Mouse (Mus musculus) B cell, adult 2 months (primary cell): ENCODE data around the gene Olfr1393.

Experiments used
- DNase-seq, 2 experiments: peaks; one replicate each; pipeline ENCODE4 v3.0.0; 2022

The Olfr1393 gene

DNA sequence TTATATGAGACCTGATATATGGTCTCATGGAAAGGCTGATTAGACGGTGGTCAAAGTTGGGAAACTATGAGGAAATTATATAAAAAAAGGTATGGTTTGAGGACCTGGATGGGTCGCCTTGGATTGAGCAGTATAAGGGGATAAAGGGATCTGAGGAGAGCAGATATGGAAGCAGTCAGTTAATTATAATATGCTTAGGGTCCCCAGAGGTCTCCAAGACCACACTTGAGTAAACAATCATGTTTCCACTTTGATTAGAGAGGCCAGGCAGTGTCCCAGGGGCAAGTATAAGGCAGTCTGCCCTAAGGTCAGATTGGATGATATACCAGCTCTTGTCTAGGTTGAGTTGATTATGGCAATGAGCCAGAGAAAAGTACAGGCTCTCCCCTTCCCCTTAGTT, 44.3 kb downstream of the Olfr1393 start, which contains the start of gene Olfr1391:
Gene Olfr1391, plus strand, starts transcription at position 301 of the 400 bp plus-strand sequence.
- DNase-seq: no peak

DNA sequence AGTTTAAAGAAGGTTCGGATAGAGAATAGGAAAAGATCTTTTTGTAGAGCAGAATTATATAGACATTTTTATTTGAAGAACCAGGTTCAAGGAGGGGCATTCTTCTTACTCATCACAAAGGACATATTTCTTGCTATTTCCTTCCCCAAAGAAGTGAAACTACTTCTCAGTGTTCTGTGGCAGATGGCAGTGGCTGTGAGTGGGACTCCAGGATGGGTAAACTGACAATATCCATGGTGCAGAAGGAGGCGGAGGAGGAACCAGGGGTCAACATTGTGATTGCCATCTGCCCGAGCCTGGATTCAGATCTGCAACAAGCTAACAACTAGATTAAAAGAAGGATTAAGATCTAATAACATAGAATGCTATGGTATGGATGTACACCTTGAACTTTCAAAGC, 48.6 kb downstream of the Olfr1393 start:
- DNase-seq: no peak

DNA sequence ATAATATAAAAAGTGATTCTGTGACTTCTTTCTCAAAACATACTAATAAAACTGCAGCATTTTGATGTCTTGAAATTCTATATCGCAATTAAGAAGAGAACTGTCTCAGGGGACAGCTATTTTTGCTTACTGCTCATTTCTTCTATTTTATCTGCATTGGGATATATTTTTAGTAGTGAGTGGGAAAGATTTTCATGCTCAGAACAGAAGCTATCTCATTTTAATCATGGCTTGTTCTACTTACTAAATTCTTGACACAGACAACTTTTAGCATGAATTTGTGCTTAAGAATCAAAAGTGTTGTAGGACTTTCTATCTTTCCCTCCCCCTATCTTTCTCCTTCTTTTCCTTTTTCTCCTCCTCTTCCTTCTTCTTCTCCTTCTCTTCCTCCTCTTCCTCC, 51.6 kb downstream of the Olfr1393 start:
- no peak for DNase-seq
